Mouse (Mus musculus) CH12.LX (cell line): ENCODE data around the gene Mgat5. TPM values are rescaled to one million over a fixed set of nuclear protein-coding genes. Genes with fewer than 3 reads are reported as not detected.

Experiments
- DNase-seq: peaks from one replicate; pipeline ENCODE4 v3.0.0-alpha.2; 2013; ENCODE audit errors: extremely low read depth
- H3K27ac ChIP-seq: 2 replicates; pipeline ENCODE4 v1.5.1; 2012; ENCODE audit warnings: low read depth, mild to moderate bottlenecking, control low read depth, moderate library complexity; ENCODE audit not compliant: insufficient read depth
- H3K27me3 ChIP-seq: replicated peaks from 2 replicates; pipeline ENCODE3; 2012; ENCODE audit warnings: inconsistent platforms
- H3K36me3 ChIP-seq, 2 experiments: replicated peaks in 1 of 2; 2 replicates each; pipeline versions ENCODE3 to v1.6.1; 2012; ENCODE audit warnings: inconsistent platforms in 1 of 2, low read length in 1 of 2, mild to moderate bottlenecking in 1 of 2, mixed read lengths in 1 of 2, moderate library complexity in 1 of 2; ENCODE audit not compliant: control insufficient read depth in 1 of 2, insufficient read depth in 1 of 2
- H3K4me1 ChIP-seq, 2 experiments: 2 replicates each; pipeline ENCODE4 v1.6.1; 2012; ENCODE audit warnings: inconsistent platforms in 1 of 2, moderate library complexity in 1 of 2; ENCODE audit not compliant: insufficient read depth in 2 of 2, control insufficient read depth in 1 of 2
- H3K4me2 ChIP-seq: 2 replicates; pipeline ENCODE4 v1.6.1; 2012; ENCODE audit warnings: low read depth, mild to moderate bottlenecking, control low read depth; ENCODE audit not compliant: poor library complexity, insufficient read depth, severe bottlenecking
- H3K4me3 ChIP-seq, 3 experiments: fragments of 150-350 bp in 1 of 3; sonication (generic) in 1 of 3; replicated peaks in 1 of 3; 2 replicates each; pipeline versions ENCODE3 to v1.5.1; 2011 to 2012; ENCODE audit warnings: low read depth in 2 of 3, low read length in 2 of 3, mild to moderate bottlenecking in 2 of 3, moderate library complexity in 2 of 3, control low read depth in 1 of 3, improper control_type of control experiment in 1 of 3, inconsistent platforms in 1 of 3, mixed read lengths in 1 of 3; ENCODE audit not compliant: poor library complexity in 1 of 3
- H3K79me2 ChIP-seq: replicated peaks from 2 replicates; pipeline ENCODE4 v1.6.1; 2012; ENCODE audit warnings: mild to moderate bottlenecking, moderate library complexity; ENCODE audit not compliant: control insufficient read depth, poor library complexity, insufficient read depth, severe bottlenecking; ENCODE audit errors: extremely low read depth
- H3K9ac ChIP-seq: 2 replicates; pipeline ENCODE4 v1.6.1; 2012; ENCODE audit warnings: low read depth, mild to moderate bottlenecking, control low read depth, moderate library complexity; ENCODE audit not compliant: insufficient read depth
- H3K9me3 ChIP-seq: replicated peaks from 2 replicates; pipeline ENCODE3; 2012; ENCODE audit warnings: low read length, inconsistent platforms, mixed read lengths
- BHLHE40 ChIP-seq: IDR thresholded peaks from 2 replicates; pipeline ENCODE4 v1.6.1; 2011; ENCODE audit warnings: mild to moderate bottlenecking, low read depth, low read length, improper control_type of control experiment
- GABPA ChIP-seq: IDR thresholded peaks from 2 replicates; pipeline ENCODE4 v1.6.1; 2012; ENCODE audit warnings: low read depth, low read length, improper control_type of control experiment, inconsistent platforms; ENCODE audit not compliant: insufficient replicate concordance
- HCFC1 ChIP-seq: IDR thresholded peaks from 2 replicates; pipeline ENCODE4 v1.6.1; 2012; ENCODE audit warnings: low read depth, mild to moderate bottlenecking, inconsistent platforms, low read length, improper control_type of control experiment
- IRF4 ChIP-seq: IDR thresholded peaks from 2 replicates; pipeline ENCODE4 v1.6.1; 2014; ENCODE audit warnings: low read depth, mild to moderate bottlenecking, inconsistent platforms, low read length, improper control_type of control experiment
- JUND ChIP-seq: conservative IDR thresholded peaks from 2 replicates; pipeline ENCODE4 v1.6.1; 2011; ENCODE audit warnings: low read depth, low read length, improper control_type of control experiment
- MXI1 ChIP-seq: IDR thresholded peaks from 2 replicates; pipeline ENCODE4 v1.6.1; 2011; ENCODE audit warnings: mild to moderate bottlenecking, low read depth, low read length, improper control_type of control experiment
- MYC ChIP-seq: IDR thresholded peaks from 2 replicates; pipeline ENCODE4 v1.6.1; 2011; ENCODE audit warnings: low read depth, mild to moderate bottlenecking, improper control_type of control experiment, low read length
- NELFE ChIP-seq: IDR thresholded peaks from 2 replicates; pipeline ENCODE4 v1.6.1; 2011; ENCODE audit warnings: low read depth, low read length, improper control_type of control experiment
- POLR2AphosphoS2 ChIP-seq: IDR thresholded peaks from 2 replicates; pipeline ENCODE4 v1.6.1; 2011; ENCODE audit warnings: low read depth, low read length, improper control_type of control experiment
- SIN3A ChIP-seq: IDR thresholded peaks from 2 replicates; pipeline ENCODE4 v1.6.1; 2012; ENCODE audit warnings: low read length, improper control_type of control experiment, inconsistent platforms
- ZNF384 ChIP-seq: IDR thresholded peaks from 2 replicates; pipeline ENCODE4 v1.6.1; 2012; ENCODE audit warnings: low read depth, low read length, improper control_type of control experiment, inconsistent platforms
- dilution Hi-C: fragments of 300-500 bp; cut with MboI; formaldehyde crosslinking; loops from 2 replicates; pipeline ENCODE4 v1.14.3; 2020; ENCODE audit warnings: low sequenced_read_pairs; ENCODE audit not compliant: extremely low pct_unique_long_range_greater_than_20kb, extremely low pct_ligation_motif_present
- in situ Hi-C: fragments of 300-500 bp; cut with MboI; formaldehyde crosslinking; loops from 3 replicates; pipeline ENCODE4 v1.14.3; 2019; ENCODE audit warnings: low sequenced_read_pairs, low pct_ligation_motif_present, low pct_unique_long_range_greater_than_20kb, mixed read lengths
- polyA plus RNA-seq: library from polyadenylated mRNA; unstranded; fragments of >175 nt; gene quantifications from 2 replicates; pipeline ENCODE4 v1.2.1, GENCODE M21; 2012; ENCODE audit warnings: low read depth; ENCODE audit not compliant: insufficient read length
- total RNA-seq, 2 experiments: library from RNA; depleted of rRNA; stranded (reverse); fragments of 300-350 nt in 1 of 2; fragments of >200 nt in 1 of 2; gene quantifications; 2 replicates each; pipeline ENCODE4 v1.2.3; 2012 to 2014

Gene Mgat5
- total and polyA plus RNA-seq, 3 experiments: 5.9 to 8.8 (median 6.6) TPM

DNA sequence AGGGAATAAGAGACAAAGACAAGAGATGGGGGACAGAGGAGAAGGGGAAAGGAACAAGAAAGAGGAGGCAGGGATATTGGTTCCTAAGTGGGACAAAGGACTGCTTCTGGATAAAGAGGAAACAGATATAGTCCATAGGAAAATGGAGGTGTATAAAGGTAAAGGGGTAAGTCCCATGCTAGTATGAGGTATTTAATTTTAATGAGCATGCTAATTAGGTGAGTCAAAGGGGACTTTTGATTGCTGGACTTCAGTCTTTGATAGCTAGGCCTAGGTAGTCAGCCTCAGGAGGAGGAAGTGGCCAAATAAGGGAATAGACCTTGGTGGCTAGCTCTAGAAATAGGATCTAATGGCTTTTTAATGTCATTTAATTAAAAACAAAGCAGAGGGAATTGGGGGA is 45.5 kb downstream of the Mgat5 start:
- Histone ChIP-seq H3K27ac (no peak overlapping the region), H3K9me3 (no peaks in the 10 kb centered on the region), H3K4me3 (no peak overlapping the region), H3K4me1 (peaks cover 0 to 23% of the 10 kb centered on the region in 2 experiments; a peak in 2 of 4 replicates), H3K79me2 (no peaks in the 10 kb centered on the region), H3K9ac (no peak overlapping the region), H3K4me2 (no peak overlapping the region), H3K27me3 (no peaks in the 10 kb centered on the region)
- no peak for DNase-seq
- in situ Hi-C loops: no loop called here
- TF ChIP-seq MXI1: no peak
- TF ChIP-seq NELFE: no peak
- TF ChIP-seq BHLHE40: no peak
- TF ChIP-seq SIN3A: no peak
- TF ChIP-seq, all 38 proteins: peak for 0
- peaks cover 0 to 21% of the 10 kb centered on the region in 2 experiments for H3K36me3 ChIP-seq
- dilution Hi-C loops: no loop called here

GRCm38 (mm10) chr1:127251751-127252150 is 46.9 kb downstream of the Mgat5 start:
- TF ChIP-seq IRF4: no peak
- no peak for TF ChIP-seq POLR2AphosphoS2
- no peak for TF ChIP-seq ZNF384
- no peak for TF ChIP-seq MYC
- no peak for TF ChIP-seq HCFC1
- no peak for DNase-seq
- Histone ChIP-seq H3K36me3 (peaks cover 0 to 26% of the 10 kb centered on the region in 2 experiments), H3K4me2 (no peak overlapping the region), H3K79me2 (no peaks in the 10 kb centered on the region), H3K4me3 (no peak overlapping the region), H3K9ac (no peak overlapping the region), H3K9me3 (no peaks in the 10 kb centered on the region), H3K27me3 (no peaks in the 10 kb centered on the region), H3K4me1 (peaks cover 0 to 28% of the 10 kb centered on the region in 2 experiments; a peak in 2 of 4 replicates), H3K27ac (no peak overlapping the region)
- in situ Hi-C loops (no loop called here), dilution Hi-C loops (no loop called here)

DNA sequence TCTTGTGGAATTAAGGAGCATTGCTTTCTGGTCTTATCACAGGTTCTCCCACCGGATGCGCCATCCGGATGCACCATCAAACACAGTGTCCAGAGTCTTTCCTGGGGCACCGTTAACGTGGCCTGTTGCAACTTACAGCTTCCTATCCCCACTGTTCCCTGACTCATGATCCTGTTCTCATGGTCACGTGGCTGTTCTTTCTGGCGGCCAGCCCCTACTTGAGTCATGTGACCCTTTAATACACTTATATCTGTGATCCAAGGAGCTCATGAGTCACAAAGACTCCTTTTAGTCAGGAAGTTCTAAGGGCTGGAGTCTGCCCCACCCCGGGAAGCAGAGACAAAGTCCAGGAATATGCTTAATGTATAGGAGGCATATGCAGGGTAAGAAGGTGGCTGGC is 52.2 kb downstream of the Mgat5 start:
- TF ChIP-seq JUND (no peak), GABPA (no peak)
- no peak for DNase-seq
- Histone ChIP-seq H3K27me3 (no peaks in the 10 kb centered on the region), H3K4me1 (peaks cover 19 to 42% of the 10 kb centered on the region in 2 experiments), H3K9ac (no peak overlapping the region), H3K9me3 (no peaks in the 10 kb centered on the region), H3K27ac (no peak overlapping the region), H3K4me3 (no peak overlapping the region), H3K79me2 (no peaks in the 10 kb centered on the region), H3K36me3 (peaks cover 0 to 26% of the 10 kb centered on the region in 2 experiments), H3K4me2 (no peak overlapping the region)
- in situ Hi-C loops: no loop called here
- dilution Hi-C loops: no loop called here
